Mouse (Mus musculus) thymus, adult 2 months (tissue): Measurements from ENCODE around the gene Uqcrq.

Experiments used
- CTCF ChIP-seq: fragments of 200-500 bp; IDR thresholded peaks from 2 replicates; pipeline ENCODE4 v1.5.1; 2012; ENCODE audit warnings: mild to moderate bottlenecking, control low read depth, low read length, moderate library complexity, borderline replicate concordance; ENCODE audit not compliant: control insufficient read depth, poor library complexity, insufficient read depth; ENCODE audit errors: extremely low read depth
- POLR2A ChIP-seq: fragments of 200-500 bp; IDR thresholded peaks from 2 replicates; pipeline ENCODE4 v1.6.1; 2012; ENCODE audit warnings: mild to moderate bottlenecking, low read length, control low read depth, moderate library complexity; ENCODE audit not compliant: control insufficient read depth, poor library complexity, insufficient read depth; ENCODE audit errors: extremely low read depth

- TF ChIP-seq CTCF (no peak), POLR2A (no peak)
Measured at GRCm38 (mm10) chr11:53472709-53473108, 42.1 kb upstream of the Uqcrq start.
